Mouse (Mus musculus) midbrain, embryonic 15.5 days (tissue): ENCODE results near the gene Fgf23. TPM values are rescaled to one million over a fixed set of nuclear protein-coding genes. Genes with fewer than 3 reads are reported as not detected.

Experiments used
- ATAC-seq: fragments of 200-750 bp; cut with Nextera tagmentation; replicated peaks from 2 replicates; pipeline ENCODE4 v1.8.0; 2017; ENCODE audit warnings: moderate TSS enrichment
- H3K27ac ChIP-seq: fragments of 300-500 bp; sonication (generic); 2 replicates; pipeline ENCODE4 v1.5.1; 2015; ENCODE audit warnings: mild to moderate bottlenecking, inconsistent platforms
- H3K27me3 ChIP-seq: fragments of 300-500 bp; sonication (generic); replicated peaks from 2 replicates; pipeline ENCODE4 v1.6.1; 2015; ENCODE audit warnings: inconsistent platforms
- H3K36me3 ChIP-seq: fragments of 300-500 bp; sonication (generic); replicated peaks from 2 replicates; pipeline ENCODE4 v1.6.1; 2015; ENCODE audit warnings: inconsistent platforms
- H3K4me1 ChIP-seq: fragments of 300-500 bp; sonication (generic); 2 replicates; pipeline ENCODE4 v1.6.1; 2015; ENCODE audit warnings: inconsistent platforms
- H3K4me2 ChIP-seq: fragments of 300-500 bp; sonication (generic); 2 replicates; pipeline ENCODE4 v1.6.1; 2015; ENCODE audit warnings: inconsistent platforms, mild to moderate bottlenecking, moderate library complexity
- H3K4me3 ChIP-seq: fragments of 300-500 bp; sonication (generic); 2 replicates; pipeline ENCODE4 v1.5.1; 2015; ENCODE audit warnings: mild to moderate bottlenecking, inconsistent platforms
- H3K9ac ChIP-seq: fragments of 300-500 bp; sonication (generic); 2 replicates; pipeline ENCODE4 v1.6.1; 2015; ENCODE audit warnings: mild to moderate bottlenecking, inconsistent platforms
- H3K9me3 ChIP-seq: fragments of 300-500 bp; sonication (generic); 2 replicates; pipeline ENCODE4 v1.6.1; 2016; ENCODE audit warnings: inconsistent platforms
- WGBS: fragments of 180-500 bp; shearing (Covaris S2); methylation state at CpG from one replicate; pipeline ENCODE4 v1.1.7; 2015; ENCODE audit warnings: mixed read lengths; 5-methylcytosine and 5-hydroxymethylcytosine counted together
- polyA plus RNA-seq: library from polyadenylated mRNA; unstranded; fragments of >200 nt; fragmentation: Nextera tagmentation; extraction: Ambion mirVana; gene quantifications from 2 replicates; pipeline ENCODE4 v1.2.1, GENCODE M21; 2015

Gene Fgf23
- polyA plus RNA-seq, 1 experiment from 2014 or later, result 0.27 TPM

GRCm38 (mm10) chr6:127122996-127123395 lies 50.3 kb downstream of the Fgf23 start:
- 87% methylated on average over 5 of the region's 5 CpGs for WGBS
- ATAC-seq, result no peak
- Histone ChIP-seq H3K4me2 (no peak overlapping the region), H3K27ac (no peak overlapping the region), H3K4me1 (no peaks in the 10 kb centered on the region), H3K9me3 (no peaks in the 10 kb centered on the region), H3K9ac (no peak overlapping the region), H3K36me3 (no peaks in the 10 kb centered on the region), H3K4me3 (no peak overlapping the region), H3K27me3 (no peaks in the 10 kb centered on the region)

- Histone ChIP-seq H3K9me3 (no peaks in the 10 kb centered on the region), H3K27me3 (no peaks in the 10 kb centered on the region), H3K4me1 (no peaks in the 10 kb centered on the region), H3K4me2 (no peak overlapping the region), H3K36me3 (no peaks in the 10 kb centered on the region), H3K9ac (no peak overlapping the region), H3K27ac (no peak overlapping the region), H3K4me3 (no peak overlapping the region)
- WGBS, result 88% methylated on average over 7 of the region's 7 CpGs
- no peak for ATAC-seq
Observed at GRCm38 (mm10) chr6:127123506-127123905, 50.8 kb downstream of the Fgf23 start.

GRCm38 (mm10) chr6:127129659-127130058 lies 57.0 kb downstream of the Fgf23 start:
- no peak overlapping the region for H3K4me3 ChIP-seq
- H3K27ac ChIP-seq, result no peak overlapping the region
- no peaks in the 10 kb centered on the region for H3K27me3 ChIP-seq
- no peak overlapping the region for H3K4me2 ChIP-seq
- no peaks in the 10 kb centered on the region for H3K9me3 ChIP-seq
- H3K36me3 ChIP-seq, result no peaks in the 10 kb centered on the region
- ATAC-seq, result no peak
- peaks cover 21% of the 10 kb centered on the region for H3K4me1 ChIP-seq
- H3K9ac ChIP-seq, result no peak overlapping the region
- WGBS, result 89% methylated on average over 14 of the region's 14 CpGs

GRCm38 (mm10) chr6:127130377-127130776 lies 57.7 kb downstream of the Fgf23 start:
- no peak overlapping the region for H3K4me2 ChIP-seq
- no peak overlapping the region for H3K27ac ChIP-seq

More at GRCm38 (mm10) chr6:127130377-127130776, 57.7 kb downstream of the Fgf23 start:
- H3K9me3 ChIP-seq, result no peaks in the 10 kb centered on the region
- 48% methylated on average over 13 of the region's 13 CpGs for WGBS
- peaks cover 21% of the 10 kb centered on the region for H3K4me1 ChIP-seq
- no peak overlapping the region for H3K4me3 ChIP-seq
- H3K9ac ChIP-seq, result no peak overlapping the region
- ATAC-seq, result 0 out of 2 replicates have a peak, but pooled peaks have one; percentile 32
- no peaks in the 10 kb centered on the region for H3K27me3 ChIP-seq
- H3K36me3 ChIP-seq, result no peaks in the 10 kb centered on the region

Other genes starting within 250 kb of the Fgf23 start
- gene Ndufa9, start 223.8 kb upstream of the Fgf23 start, polyA plus RNA-seq, result 171 and 174 TPM in 2 replicates
- gene Akap3, start 219.8 kb upstream of the Fgf23 start, polyA plus RNA-seq, result 0.10 and 0.26 TPM in 2 replicates
- gene Dyrk4, start 151.1 kb upstream of the Fgf23 start, polyA plus RNA-seq, result not detected in 2 replicates
- 14.2 and 14.6 TPM in 2 replicates for gene Rad51ap1, start 133.3 kb upstream of the Fgf23 start, polyA plus RNA-seq
- gene D6Wsu163e, start 132.9 kb upstream of the Fgf23 start, polyA plus RNA-seq, result 29.2 and 30.5 TPM in 2 replicates
- gene Fgf6, start 57.3 kb upstream of the Fgf23 start, polyA plus RNA-seq, result not detected in 2 replicates
- 6.5 and 7.1 TPM in 2 replicates for gene Tigar, start 36.7 kb downstream of the Fgf23 start, polyA plus RNA-seq
- 320 and 370 TPM in 2 replicates for gene Ccnd2, start 79.3 kb downstream of the Fgf23 start, polyA plus RNA-seq